Mouse (Mus musculus) kidney, adult 18-20 months (tissue): ENCODE results near the gene Egfr.
A peak's percentile ranks its signal among the peaks of the same experiment; 100 is the strongest.

Experiments
- DNase-seq: peaks from one replicate; pipeline ENCODE4 v3.0.0; 2021

Egfr gene

GRCm38 (mm10) chr11:16830531-16831227 lies 78.7 kb downstream of the Egfr start:
- DNase-seq: no peak

GRCm38 (mm10) chr11:16831974-16832464 lies 80.0 kb downstream of the Egfr start:
- no peak for DNase-seq

GRCm38 (mm10) chr11:16838772-16839171 lies 86.8 kb downstream of the Egfr start:
- DNase-seq: no peak

- no peak for DNase-seq
Measured at GRCm38 (mm10) chr11:16842924-16843323, 90.9 kb downstream of the Egfr start.

- DNase-seq: no peak
Measured at GRCm38 (mm10) chr11:16843889-16844568, 92.0 kb downstream of the Egfr start.

GRCm38 (mm10) chr11:16848881-16849280 lies 96.9 kb downstream of the Egfr start:
- DNase-seq: no peak

GRCm38 (mm10) chr11:16851361-16851760 lies 99.4 kb downstream of the Egfr start:
- no peak for DNase-seq

- DNase-seq: no peak
Measured at GRCm38 (mm10) chr11:16854111-16854510, 102.1 kb downstream of the Egfr start.

GRCm38 (mm10) chr11:16857346-16857745 lies 105.3 kb downstream of the Egfr start:
- no peak for DNase-seq

- DNase-seq: no peak
Measured at GRCm38 (mm10) chr11:16861037-16861436, 109.0 kb downstream of the Egfr start.

- no peak for DNase-seq
Measured at GRCm38 (mm10) chr11:16863547-16863946, 111.5 kb downstream of the Egfr start.

GRCm38 (mm10) chr11:16864980-16865561 lies 113.1 kb downstream of the Egfr start:
- no peak for DNase-seq

- no peak for DNase-seq
Measured at GRCm38 (mm10) chr11:16868051-16868450, 116.0 kb downstream of the Egfr start.

- DNase-seq: no peak
Measured at GRCm38 (mm10) chr11:16869506-16869905, 117.5 kb downstream of the Egfr start.

GRCm38 (mm10) chr11:16871120-16871519 lies 119.1 kb downstream of the Egfr start:
- DNase-seq: peak; percentile 85

GRCm38 (mm10) chr11:16877676-16878378 lies 125.8 kb downstream of the Egfr start:
- DNase-seq: peak; percentile 12

- DNase-seq: peak; percentile 50
Measured at GRCm38 (mm10) chr11:16881932-16882331, 129.9 kb downstream of the Egfr start.

- DNase-seq: no peak
Measured at GRCm38 (mm10) chr11:16886152-16886551, 134.1 kb downstream of the Egfr start.

GRCm38 (mm10) chr11:16888086-16888485 lies 136.1 kb downstream of the Egfr start:
- DNase-seq: no peak

- DNase-seq: no peak
Measured at GRCm38 (mm10) chr11:16895441-16896356, 143.7 kb downstream of the Egfr start.

- DNase-seq: no peak
Measured at GRCm38 (mm10) chr11:16897681-16898080, 145.7 kb downstream of the Egfr start.

GRCm38 (mm10) chr11:16900182-16900581 lies 148.2 kb downstream of the Egfr start:
- no peak for DNase-seq
